Mouse (Mus musculus): ENCODE results near the gene 2210016L21Rik. TPM values are rescaled to one million over a fixed set of nuclear protein-coding genes. Genes with fewer than 3 reads are reported as not detected.

Gene 2210016L21Rik
- polyA plus RNA-seq, 1 experiment: 17.9 TPM

- H3K27ac ChIP-seq (ENCODE audit: insufficient read depth, low read length): peak overlapping the region; percentile 84
- H3K4me3 ChIP-seq (ENCODE audit: extremely low read depth, insufficient read depth, insufficient read length): peak overlapping the region; percentile 11; the same call in 1 of the 2 replicates
- WGBS: 11% methylated on average over 19 of the region's 19 CpGs
Observed at GRCm38 (mm10) chr5:114921551-114922365, 20.2 kb upstream of the 2210016L21Rik start.

GRCm38 (mm10) chr5:114922366-114922731, 19.6 kb upstream of the 2210016L21Rik start:
- TF ChIP-seq POLR2A (IDR thresholded peaks at IDR 0.05; ENCODE audit: low read depth, low read length): no peak; the same call in 1 of the 2 replicates
- TF ChIP-seq CTCF (IDR thresholded peaks at IDR 0.05; ENCODE audit: extremely low read depth, insufficient read depth, insufficient read length, insufficient replicate concordance): no peak
- peak overlapping the region; percentile 84 for H3K27ac ChIP-seq (ENCODE audit: insufficient read depth, low read length)
- H3K4me1 ChIP-seq (ENCODE audit: control insufficient read depth, insufficient read depth, insufficient read length): peaks cover 7% of the 10 kb centered on the region; the same call in 1 of the 2 replicates
- 30% methylated on average over 10 of the region's 10 CpGs for WGBS
- H3K36me3 ChIP-seq (ENCODE audit: control insufficient read depth, insufficient read depth, low read length): no peaks in the 10 kb centered on the region
- peak in 1 of 2 experiments; percentile 46 for DNase-seq (ENCODE audit: low read depth in 1 of 2, low spot score in 2 of 2)
- H3K4me3 ChIP-seq (ENCODE audit: extremely low read depth, insufficient read depth, insufficient read length): 0 out of 2 replicates have a peak overlapping the region, but pooled peaks have one; percentile 11
- no peaks in the 10 kb centered on the region for H3K27me3 ChIP-seq (ENCODE audit: control insufficient read depth, insufficient read depth, low read length)

More at GRCm38 (mm10) chr5:114921551-114922365, 20.2 kb upstream of the 2210016L21Rik start:
- no peaks in the 10 kb centered on the region for H3K27me3 ChIP-seq (ENCODE audit: control insufficient read depth, insufficient read depth, low read length)
- H3K4me1 ChIP-seq (ENCODE audit: control insufficient read depth, insufficient read depth, insufficient read length): peaks cover 9% of the 10 kb centered on the region; the same call in 1 of the 2 replicates
- peak; percentile 76 to 91 for DNase-seq (ENCODE audit: low read depth in 1 of 2, low spot score in 2 of 2)
- peak; percentile 19; the same call in 1 of the 2 replicates for TF ChIP-seq CTCF (IDR thresholded peaks at IDR 0.05; ENCODE audit: extremely low read depth, insufficient read depth, insufficient read length, insufficient replicate concordance)
- peak; percentile 10 for TF ChIP-seq POLR2A (IDR thresholded peaks at IDR 0.05; ENCODE audit: low read depth, low read length)
- no peaks in the 10 kb centered on the region for H3K36me3 ChIP-seq (ENCODE audit: control insufficient read depth, insufficient read depth, low read length)

- Histone ChIP-seq H3K4me1 (ENCODE audit: control insufficient read depth, insufficient read depth, insufficient read length) (peaks cover 6% of the 10 kb centered on the region; the same call in 1 of the 2 replicates), H3K36me3 (ENCODE audit: control insufficient read depth, insufficient read depth, low read length) (no peaks in the 10 kb centered on the region), H3K27me3 (ENCODE audit: control insufficient read depth, insufficient read depth, low read length) (no peaks in the 10 kb centered on the region), H3K4me3 (ENCODE audit: extremely low read depth, insufficient read depth, insufficient read length) (peak within 1 kb of the TSS; percentile 65), H3K27ac (ENCODE audit: insufficient read depth, low read length) (peak within 1 kb of the TSS; percentile 84)
- TF ChIP-seq CTCF (IDR thresholded peaks at IDR 0.05; ENCODE audit: extremely low read depth, insufficient read depth, insufficient read length, insufficient replicate concordance) (no peak), POLR2A (IDR thresholded peaks at IDR 0.05; ENCODE audit: low read depth, low read length) (no peak)
- 9% methylated on average over 15 of the region's 15 CpGs for WGBS
- peak; percentile 53 to 61 for DNase-seq (ENCODE audit: low read depth in 1 of 2, low spot score in 2 of 2)
Observed at GRCm38 (mm10) chr5:114922998-114923473, 18.9 kb upstream of the 2210016L21Rik start, which contains the start of gene Oasl1. Gene Oasl1, plus strand, starts transcription at chr5:114923240.

GRCm38 (mm10) chr5:114926153-114926684, 15.7 kb upstream of the 2210016L21Rik start:
- 83% methylated on average over 1 of the region's 1 CpGs for WGBS

GRCm38 (mm10) chr5:114926753-114927152, 15.2 kb upstream of the 2210016L21Rik start:
- Histone ChIP-seq H3K27me3 (ENCODE audit: control insufficient read depth, insufficient read depth, low read length) (no peaks in the 10 kb centered on the region), H3K4me1 (ENCODE audit: control insufficient read depth, insufficient read depth, insufficient read length) (peaks cover 6% of the 10 kb centered on the region; the same call in 1 of the 2 replicates), H3K4me3 (ENCODE audit: extremely low read depth, insufficient read depth, insufficient read length) (no peak overlapping the region), H3K27ac (ENCODE audit: insufficient read depth, low read length) (no peak overlapping the region), H3K36me3 (ENCODE audit: control insufficient read depth, insufficient read depth, low read length) (peaks cover 6% of the 10 kb centered on the region)
- no peak for DNase-seq (ENCODE audit: low read depth in 1 of 2, low spot score in 2 of 2)
- WGBS: 64% methylated on average over 9 of the region's 9 CpGs
- no peak for TF ChIP-seq CTCF (IDR thresholded peaks at IDR 0.05; ENCODE audit: extremely low read depth, insufficient read depth, insufficient read length, insufficient replicate concordance)

More at GRCm38 (mm10) chr5:114926153-114926684, 15.7 kb upstream of the 2210016L21Rik start:
- no peak overlapping the region for H3K4me3 ChIP-seq (ENCODE audit: extremely low read depth, insufficient read depth, insufficient read length)
- H3K36me3 ChIP-seq (ENCODE audit: control insufficient read depth, insufficient read depth, low read length): peaks cover 6% of the 10 kb centered on the region
- no peaks in the 10 kb centered on the region for H3K27me3 ChIP-seq (ENCODE audit: control insufficient read depth, insufficient read depth, low read length)
- TF ChIP-seq CTCF (IDR thresholded peaks at IDR 0.05; ENCODE audit: extremely low read depth, insufficient read depth, insufficient read length, insufficient replicate concordance): no peak
- no peak for TF ChIP-seq POLR2A (IDR thresholded peaks at IDR 0.05; ENCODE audit: low read depth, low read length)
- H3K4me1 ChIP-seq (ENCODE audit: control insufficient read depth, insufficient read depth, insufficient read length): peaks cover 6% of the 10 kb centered on the region; the same call in 1 of the 2 replicates
- peak overlapping the region; percentile 13; the same call in 1 of the 2 replicates for H3K27ac ChIP-seq (ENCODE audit: insufficient read depth, low read length)
- DNase-seq (ENCODE audit: low read depth in 1 of 2, low spot score in 2 of 2): no peak

- peaks cover 3% of the 10 kb centered on the region; the same call in 1 of the 2 replicates for H3K4me1 ChIP-seq (ENCODE audit: control insufficient read depth, insufficient read depth, insufficient read length)
- H3K4me3 ChIP-seq (ENCODE audit: extremely low read depth, insufficient read depth, insufficient read length): no peak overlapping the region
- peaks cover 11% of the 10 kb centered on the region for H3K36me3 ChIP-seq (ENCODE audit: control insufficient read depth, insufficient read depth, low read length)
- TF ChIP-seq CTCF (IDR thresholded peaks at IDR 0.05; ENCODE audit: extremely low read depth, insufficient read depth, insufficient read length, insufficient replicate concordance) (no peak), POLR2A (IDR thresholded peaks at IDR 0.05; ENCODE audit: low read depth, low read length) (no peak)
- no peak for DNase-seq (ENCODE audit: low read depth in 1 of 2, low spot score in 2 of 2)
- no peaks in the 10 kb centered on the region for H3K27me3 ChIP-seq (ENCODE audit: control insufficient read depth, insufficient read depth, low read length)
- no peak overlapping the region for H3K27ac ChIP-seq (ENCODE audit: insufficient read depth, low read length)
- WGBS: 73% methylated on average over 5 of the region's 5 CpGs
Observed at GRCm38 (mm10) chr5:114931626-114932025, 10.3 kb upstream of the 2210016L21Rik start.

All from spleen, adult 2 months (tissue).